Mouse (Mus musculus): ENCODE measurements around the gene Rnaseh2a.
"Not testable (repeated sequence)": the region's sequence is repeated elsewhere in the genome, so short reads cannot be mapped to it uniquely, and the experiment has no call there.

Rnaseh2a gene

GRCm38 (mm10) chr8:84934860-84935259 lies 34.7 kb downstream of the Rnaseh2a start:
- DNase-seq (ENCODE audit: low read depth, low spot score): peak; percentile 76

GRCm38 (mm10) chr8:84933767-84934559 lies 35.6 kb downstream of the Rnaseh2a start:
- no peak for DNase-seq (ENCODE audit: low read depth, low spot score)

DNA sequence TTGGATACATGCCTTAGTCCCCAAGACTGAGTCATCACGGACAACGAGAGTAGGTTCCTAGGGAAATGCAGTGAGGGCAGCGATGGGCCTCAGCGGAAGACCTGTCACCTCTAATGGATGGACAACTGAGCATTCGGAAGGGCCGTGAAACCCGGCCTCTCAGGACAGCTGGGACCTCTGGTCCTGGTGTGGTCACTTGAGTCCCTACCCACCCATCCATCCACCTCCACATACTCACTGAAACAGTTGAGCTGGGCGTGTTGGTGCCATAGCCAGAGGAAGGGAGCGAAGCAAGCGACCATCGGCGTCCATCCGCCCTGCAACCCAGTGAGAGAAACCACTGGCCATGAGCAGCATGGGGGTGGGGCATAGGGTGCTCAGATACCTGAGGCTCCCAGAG lies 39.0 kb downstream of the Rnaseh2a start:
- no peak for DNase-seq (ENCODE audit: low read depth, low spot score)

GRCm38 (mm10) chr8:84928456-84929306 lies 40.9 kb downstream of the Rnaseh2a start:
- DNase-seq (ENCODE audit: low read depth, low spot score): peak; percentile 61

- no peak for DNase-seq (ENCODE audit: low read depth, low spot score)
Measured at GRCm38 (mm10) chr8:84927513-84927912, 42.1 kb downstream of the Rnaseh2a start.

DNA sequence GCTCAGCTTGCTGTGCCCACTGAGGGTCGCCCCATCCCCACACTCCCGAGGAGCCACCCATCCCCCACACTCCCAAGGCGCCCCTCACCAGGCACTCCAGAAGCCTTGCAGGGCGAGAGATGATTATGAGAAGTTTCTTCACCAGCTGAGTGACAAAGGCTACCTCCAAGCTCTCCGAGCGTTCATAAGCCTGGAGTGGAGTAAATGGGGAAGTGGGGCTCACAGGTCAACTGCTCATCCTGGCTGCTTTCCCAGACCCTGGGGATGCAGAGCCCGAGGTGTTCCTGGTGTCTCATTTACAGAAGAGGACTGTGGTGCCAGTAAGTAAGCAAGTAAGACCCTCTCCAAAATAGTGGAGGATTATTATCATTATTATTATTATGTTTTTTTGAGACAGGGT lies 44.0 kb downstream of the Rnaseh2a start:
- DNase-seq (ENCODE audit: low read depth, low spot score): no peak

DNA sequence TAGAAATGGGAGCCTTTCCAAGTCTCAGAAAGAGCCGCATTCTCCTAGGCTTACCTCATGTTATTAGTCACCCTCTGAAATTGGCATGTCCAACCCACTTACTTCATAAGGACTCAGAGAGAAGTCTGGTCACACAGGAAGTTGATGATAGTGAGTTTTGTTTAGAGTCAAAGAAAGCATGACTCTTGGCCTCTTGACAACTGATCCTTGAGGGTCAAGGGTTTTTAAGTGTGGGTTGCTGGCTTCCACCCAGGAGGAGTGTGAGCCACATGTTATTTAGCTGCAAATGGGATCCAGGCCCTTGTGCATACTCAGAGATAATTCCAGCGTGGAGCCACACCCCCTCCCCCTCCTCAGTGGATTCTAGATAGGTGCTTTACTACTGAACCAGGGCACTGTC lies 48.0 kb downstream of the Rnaseh2a start:
- no peak for DNase-seq (ENCODE audit: low read depth, low spot score)

- no peak for DNase-seq (ENCODE audit: low read depth, low spot score)
Measured at GRCm38 (mm10) chr8:84918646-84919045, 50.9 kb downstream of the Rnaseh2a start.

DNA sequence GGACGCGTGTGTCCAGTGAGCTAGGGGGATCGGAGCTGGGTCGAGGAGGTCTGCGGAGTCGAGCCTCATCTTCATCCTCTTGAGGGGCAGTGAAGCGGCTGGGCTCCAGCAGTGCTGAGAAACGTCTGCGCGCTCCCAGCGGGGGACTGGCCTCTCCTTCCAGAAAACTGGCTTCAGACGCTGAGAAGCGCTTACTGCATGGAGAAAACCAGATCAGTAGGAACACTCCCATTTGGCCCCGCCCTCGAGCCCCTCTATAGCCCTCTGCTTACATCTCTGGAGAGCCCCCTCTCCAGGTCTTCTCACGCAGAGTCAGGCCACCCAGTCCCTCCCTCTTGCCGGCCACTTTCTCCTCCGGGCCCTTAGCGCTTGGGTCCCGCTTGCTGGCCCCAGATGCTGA lies 51.8 kb downstream of the Rnaseh2a start:
- no peak for DNase-seq (ENCODE audit: low read depth, low spot score)

DNA sequence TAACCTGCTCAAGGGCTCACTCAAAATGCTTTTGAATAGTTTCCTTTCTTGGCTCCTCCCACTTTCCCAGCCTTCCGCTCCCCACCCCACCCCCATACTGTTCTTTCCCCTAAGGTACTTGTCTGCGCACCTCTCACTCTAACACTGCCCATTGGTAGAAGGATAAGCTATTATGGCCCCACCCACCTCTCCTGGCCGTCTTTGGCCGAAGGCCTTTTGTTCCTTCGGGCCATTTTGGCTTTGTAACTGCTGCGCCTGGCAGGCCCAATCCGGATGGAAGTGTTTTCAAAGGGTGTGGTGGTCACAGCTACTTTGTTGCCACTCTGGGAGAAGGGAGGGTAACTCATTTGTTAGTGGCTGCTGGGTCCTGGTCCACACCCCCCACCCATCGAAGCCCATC lies 54.3 kb downstream of the Rnaseh2a start:
- no peak for DNase-seq (ENCODE audit: low read depth, low spot score)

- no peak for DNase-seq (ENCODE audit: low read depth, low spot score)
Measured at GRCm38 (mm10) chr8:84913960-84914359, 55.6 kb downstream of the Rnaseh2a start.

DNA sequence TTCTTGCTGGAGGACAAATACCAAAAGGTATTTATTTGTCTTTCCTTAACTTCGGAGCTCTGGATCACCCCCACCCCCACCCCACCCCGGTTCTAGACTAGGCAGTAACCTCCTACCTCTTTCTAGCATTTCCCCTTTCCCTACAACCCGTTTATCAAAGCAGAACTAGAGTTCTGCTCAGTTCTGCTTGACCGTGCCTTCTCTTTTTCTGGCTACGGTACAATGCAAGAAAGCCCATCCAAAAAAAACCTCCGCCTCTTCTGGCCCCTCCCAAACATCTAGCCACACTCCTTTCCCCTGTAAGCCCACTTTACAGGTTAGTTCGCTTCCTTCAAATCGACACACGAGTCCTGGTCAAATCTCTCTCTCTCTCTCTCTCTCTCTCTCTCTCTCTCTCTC lies 56.1 kb downstream of the Rnaseh2a start:
- no peak for DNase-seq (ENCODE audit: low read depth, low spot score)

GRCm38 (mm10) chr8:84912895-84913501 lies 56.6 kb downstream of the Rnaseh2a start:
- peak; percentile 67 for DNase-seq (ENCODE audit: low read depth, low spot score)

DNA sequence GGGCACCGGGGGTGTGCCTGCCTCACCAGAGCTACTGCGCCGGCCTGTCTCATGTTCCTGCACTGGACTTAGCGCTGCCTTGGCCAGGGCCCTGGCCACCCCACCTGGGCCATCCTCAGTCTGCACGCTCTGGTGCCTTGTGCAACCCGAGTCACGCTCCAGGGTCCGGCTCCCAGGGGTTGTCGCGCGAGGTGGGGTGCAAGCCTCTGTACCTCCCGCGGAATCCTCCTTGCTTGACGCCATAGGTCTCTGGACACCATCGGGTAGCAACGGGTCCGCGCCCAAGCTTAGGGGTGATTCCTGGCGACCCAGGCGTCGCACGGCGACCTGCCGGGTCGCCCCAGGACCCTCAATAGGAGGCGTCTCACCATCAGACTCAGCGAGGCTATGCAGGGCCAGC lies 57.2 kb downstream of the Rnaseh2a start:
- DNase-seq (ENCODE audit: low read depth, low spot score): no peak

GRCm38 (mm10) chr8:84911854-84912253 lies 57.7 kb downstream of the Rnaseh2a start:
- DNase-seq (ENCODE audit: low read depth, low spot score): no peak

GRCm38 (mm10) chr8:84910551-84910950 lies 59.0 kb downstream of the Rnaseh2a start:
- DNase-seq (ENCODE audit: low read depth, low spot score): no peak

- no peak for DNase-seq (ENCODE audit: low read depth, low spot score)
Measured at GRCm38 (mm10) chr8:84909949-84910348, 59.6 kb downstream of the Rnaseh2a start.

DNA sequence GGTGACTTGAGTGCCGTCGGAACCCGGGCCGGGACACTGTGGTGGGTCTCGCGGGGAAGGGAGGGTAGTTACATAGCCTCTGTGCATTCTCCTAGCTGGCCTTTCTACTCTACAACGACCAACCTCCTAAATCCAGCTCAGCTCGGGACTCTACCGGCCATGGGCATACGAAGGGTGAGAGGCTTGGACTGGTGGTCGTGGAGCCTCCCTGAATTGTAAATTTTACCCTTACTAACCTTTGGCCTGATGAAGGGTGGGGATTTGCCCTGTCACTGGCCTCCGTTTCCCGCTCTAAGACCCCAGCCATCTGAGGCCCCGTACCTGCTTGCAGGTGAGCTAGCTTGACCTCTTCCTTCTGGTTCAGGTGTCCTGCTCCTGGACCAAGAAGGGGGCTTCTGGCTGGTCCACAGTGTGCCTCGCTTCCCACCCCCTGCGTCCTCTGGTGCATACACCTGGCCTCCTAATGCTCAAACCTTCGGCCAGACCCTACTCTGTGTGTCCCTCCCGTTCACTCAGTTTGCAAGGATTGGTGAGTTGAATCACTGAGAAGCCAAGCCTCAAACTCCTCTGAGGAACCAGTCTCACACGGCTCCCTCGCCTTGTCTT lies 60.3 kb downstream of the Rnaseh2a start:
- DNase-seq (ENCODE audit: low read depth, low spot score): no peak

GRCm38 (mm10) chr8:84908421-84909161 lies 61.0 kb downstream of the Rnaseh2a start, which contains the start of gene Dnase2a:
Gene Dnase2a, plus strand, starts transcription at chr8:84908560.
- DNase-seq (ENCODE audit: low read depth, low spot score): peak; percentile 94

GRCm38 (mm10) chr8:84907979-84908378 lies 61.6 kb downstream of the Rnaseh2a start:
- DNase-seq (ENCODE audit: low read depth, low spot score): not testable (repeated sequence)

- no peak for DNase-seq (ENCODE audit: low read depth, low spot score)
Measured at GRCm38 (mm10) chr8:84907493-84907892, 62.1 kb downstream of the Rnaseh2a start.
